Mouse (Mus musculus) brain, embryonic 14.5 days (tissue): Measurements from ENCODE around the gene Alg9.

Experiments
- CTCF ChIP-seq: fragments of 200-500 bp; IDR thresholded peaks from 2 replicates; pipeline ENCODE4 v1.5.1; 2012; ENCODE audit warnings: inconsistent platforms, mild to moderate bottlenecking, moderate library complexity, borderline replicate concordance; ENCODE audit not compliant: insufficient read depth, insufficient read length; ENCODE audit errors: extremely low read depth
- POLR2A ChIP-seq: fragments of 200-500 bp; IDR thresholded peaks from 2 replicates; pipeline ENCODE4 v1.6.1; 2012; ENCODE audit warnings: mild to moderate bottlenecking, inconsistent platforms, borderline replicate concordance; ENCODE audit not compliant: poor library complexity, insufficient read depth, insufficient read length, severe bottlenecking; ENCODE audit errors: extremely low read depth

GRCm38 (mm10) chr9:50752784-50753615 is 21.8 kb upstream of the Alg9 start:
- TF ChIP-seq POLR2A: no peak
- no peak for TF ChIP-seq CTCF
